13 mouse cellular contexts compared by ENCODE assay signal in genomic region chr4:144908825-144909224, GRCm38 (mm10). TPM values are rescaled to one million over a fixed set of nuclear protein-coding genes. Genes with fewer than 3 reads are reported as not detected.
A peak's percentile ranks its signal among the peaks of the same experiment; 100 is the strongest.
DNase-seq lines count a peak whose midpoint lies in the region.
"Had no signal": no experiment of that assay in that cellular context is flagged by ENCODE, and none has a peak within 500 bp of the region (broad histone marks: within the 10 kb centered on the region; RNA-seq: fewer than 3 reads in every experiment).

No protein-coding gene starts in this region.

- H3K27me3 ChIP-seq in midbrain, embryonic 10.5 days (ENCODE audit: low read depth, poor library complexity, severe bottlenecking) = no peaks in the 10 kb centered on the region
- H3K27me3 ChIP-seq: intestine, embryonic 15.5 days; limb, embryonic 12.5 days; Patski had no signal

- no peaks in the 10 kb centered on the region for H3K36me3 ChIP-seq in midbrain, embryonic 10.5 days
- H3K36me3 ChIP-seq: intestine, embryonic 15.5 days had no signal

- no peak overlapping the region for H3K4me3 ChIP-seq in midbrain, embryonic 10.5 days
- H3K4me3 ChIP-seq: embryonic facial prominence, embryonic 10.5 days; intestine, embryonic 15.5 days; limb, embryonic 12.5 days had no signal

- H3K27ac ChIP-seq in midbrain, embryonic 10.5 days (replicated peaks) = no peak overlapping the region
- H3K27ac ChIP-seq: embryonic facial prominence, embryonic 10.5 days; intestine, embryonic 15.5 days; limb, embryonic 12.5 days had no signal

- H3K4me1 ChIP-seq in midbrain, embryonic 10.5 days = no peaks in the 10 kb centered on the region

- no peaks in the 10 kb centered on the region for H3K9me3 ChIP-seq in midbrain, embryonic 10.5 days (replicated peaks)
- H3K9me3 ChIP-seq: embryonic facial prominence, embryonic 10.5 days; intestine, embryonic 15.5 days; limb, embryonic 12.5 days had no signal

- DNase-seq in heart, adult 9 months (ENCODE audit: low spot score in 2 of 2) = peak; percentile 61 to 70
- no peak for DNase-seq in heart, postnatal 4 days
- peak; percentile 37 for DNase-seq in lung, postnatal 14 days
- DNase-seq in lung, postnatal 25 days (ENCODE audit: low spot score) = no peak
- DNase-seq in lung, postnatal 36 days = peak; percentile 73
- DNase-seq in midbrain, embryonic 10.5 days (ENCODE audit: low spot score) = no peak
- DNase-seq in cerebellum, postnatal 14 days = no peak
- no peak for DNase-seq in layer of hippocampus, postnatal 25 days (ENCODE audit: extremely low spot score in 1 of 2, low spot score in 1 of 2)
- DNase-seq: cerebellum, adult 2 months had no signal

RNA-seq across cellular contexts. Expression of gene Dhrs3, which starts 16.2 kb away (rescaled TPM):
- 10 to 100 TPM; 40.6 to 50.7 TPM for total RNA-seq in heart, postnatal 4 days (2021)
- polyA plus RNA-seq in midbrain, embryonic 10.5 days (2016; fragmentation: Nextera tagmentation; extraction: Ambion mirVana) = 7.0 and 8.6 TPM in 2 replicates
- total RNA-seq in layer of hippocampus, postnatal 25 days (2021) = 10 to 100 TPM; 29.6 to 30.6 TPM

Comparison
In these comparisons a context has a peak if more than half of its experiments do, and no peak if none do; other contexts are left out.
1. DNase-seq: peak in heart, adult 9 months (2 of 2), lung, postnatal 14 days (single experiment) and lung, postnatal 36 days (single experiment); none in heart, postnatal 4 days (single experiment), lung, postnatal 25 days (single experiment), midbrain, embryonic 10.5 days (single experiment), cerebellum, postnatal 14 days (0 of 2) and layer of hippocampus, postnatal 25 days (0 of 2).